Mouse (Mus musculus) heart, adult 2 months (tissue): ENCODE measurements around the gene Nnmt. TPM values are rescaled to one million over a fixed set of nuclear protein-coding genes. Genes with fewer than 3 reads are reported as not detected.

Experiments
- DNase-seq, 2 experiments: peaks; one replicate each; pipeline ENCODE4 v3.0.0; 2021
- H3K27ac ChIP-seq: fragments of 200-600 bp; 2 replicates; pipeline ENCODE4 v1.8.1; 2022
- H3K27me3 ChIP-seq: fragments of 200-500 bp; 2 replicates; pipeline ENCODE4 v1.6.1; 2012; ENCODE audit warnings: mild to moderate bottlenecking, low read length, inconsistent platforms, mixed read lengths; ENCODE audit not compliant: control insufficient read depth, insufficient read depth
- H3K36me3 ChIP-seq: fragments of 200-500 bp; 2 replicates; pipeline ENCODE4 v1.6.1; 2012; ENCODE audit warnings: low read length, inconsistent platforms; ENCODE audit not compliant: control insufficient read depth, insufficient read depth
- H3K4me1 ChIP-seq: fragments of 200-500 bp; 2 replicates; pipeline ENCODE4 v1.6.1; 2011; ENCODE audit warnings: low read length; ENCODE audit not compliant: control insufficient read depth, insufficient read depth
- H3K4me3 ChIP-seq: fragments of 200-600 bp; 2 replicates; pipeline ENCODE4 v1.8.1; 2022
- H3K79me2 ChIP-seq: fragments of 200-500 bp; replicated peaks from 2 replicates; pipeline ENCODE4 v1.6.1; 2012; ENCODE audit warnings: mild to moderate bottlenecking, inconsistent platforms, low read length, moderate library complexity, mixed read lengths; ENCODE audit not compliant: control insufficient read depth, insufficient read depth
- H3K9ac ChIP-seq: fragments of 200-500 bp; 2 replicates; pipeline ENCODE4 v1.6.1; 2012; ENCODE audit warnings: low read depth, mild to moderate bottlenecking, control low read depth, inconsistent platforms, low read length, mixed read lengths
- CTCF ChIP-seq: fragments of 200-600 bp; IDR thresholded peaks from 2 replicates; pipeline ENCODE4 v1.8.1; 2022; ENCODE audit warnings: antibody characterized with exemption, mild to moderate bottlenecking, moderate library complexity
- EP300 ChIP-seq: fragments of 200-500 bp; IDR thresholded peaks from 2 replicates; pipeline ENCODE4 v1.6.1; 2011; ENCODE audit warnings: low read depth, low read length, control low read depth; ENCODE audit not compliant: insufficient read depth
- POLR2A ChIP-seq: fragments of 200-500 bp; IDR thresholded peaks from 2 replicates; pipeline ENCODE4 v1.6.1; 2011; ENCODE audit warnings: mild to moderate bottlenecking, low read depth, low read length, control low read depth; ENCODE audit not compliant: insufficient read depth
- WGBS: fragments of 180-500 bp; shearing (Covaris S2); methylation state at CpG from one replicate; pipeline ENCODE4 v1.1.7; 2018; 5-methylcytosine and 5-hydroxymethylcytosine counted together
- intact Hi-C: fragments of 180-260 bp; cut with DNase I; formaldehyde crosslinking; loops from one replicate; pipeline ENCODE4 v1.15.1; 2025
- polyA plus RNA-seq: library from polyadenylated mRNA; depleted of rRNA; stranded (reverse); fragments of >200 nt; gene quantifications from 2 replicates; pipeline ENCODE4 v1.2.3, GENCODE M21; 2012
- total RNA-seq, 2 experiments: library from RNA; stranded (reverse); gene quantifications; 2 replicates each; pipeline ENCODE4 v1.2.3; 2021

The Nnmt gene
- total and polyA plus RNA-seq, 3 experiments, result 3.4 to 4.3 (median 4.1) TPM

DNA sequence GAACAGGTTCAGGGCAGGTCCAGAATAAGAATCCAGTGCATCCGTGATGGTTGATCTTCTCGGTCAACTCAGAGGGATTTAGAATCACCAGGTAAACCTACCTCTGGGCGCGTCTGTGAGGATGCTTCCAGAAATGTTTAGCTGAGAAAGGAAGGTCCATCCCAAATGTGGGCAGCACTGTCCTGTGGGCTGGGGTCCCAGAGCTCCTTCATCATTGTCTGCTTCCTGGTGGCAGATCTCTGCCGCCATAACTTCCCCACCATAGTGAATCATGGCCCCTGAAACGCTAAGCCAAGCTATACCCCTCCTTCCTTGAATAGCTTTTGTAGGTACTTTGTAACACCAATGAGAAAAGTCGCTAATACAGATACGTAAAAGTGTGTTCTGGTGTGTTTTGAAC, 36.7 kb upstream of the Nnmt start:
- no peaks in the 10 kb centered on the region for H3K79me2 ChIP-seq
- no peaks in the 10 kb centered on the region for H3K36me3 ChIP-seq
- no peak for DNase-seq
- peaks cover 11% of the 10 kb centered on the region for H3K4me1 ChIP-seq
- peaks cover 1% of the 10 kb centered on the region; the same call in 1 of the 2 replicates for H3K27me3 ChIP-seq
- no peak overlapping the region for H3K27ac ChIP-seq
- no peak overlapping the region for H3K9ac ChIP-seq
- no peak for TF ChIP-seq EP300
- no peak for TF ChIP-seq POLR2A
- no peak for TF ChIP-seq CTCF
- WGBS, result 88% methylated on average over 8 of the region's 8 CpGs
- intact Hi-C loops, result loop anchor here (10.0 kb wide), 1 partner anchor 413 kb away; the partner anchor contains the start of gene Zw10
- no peak overlapping the region for H3K4me3 ChIP-seq

DNA sequence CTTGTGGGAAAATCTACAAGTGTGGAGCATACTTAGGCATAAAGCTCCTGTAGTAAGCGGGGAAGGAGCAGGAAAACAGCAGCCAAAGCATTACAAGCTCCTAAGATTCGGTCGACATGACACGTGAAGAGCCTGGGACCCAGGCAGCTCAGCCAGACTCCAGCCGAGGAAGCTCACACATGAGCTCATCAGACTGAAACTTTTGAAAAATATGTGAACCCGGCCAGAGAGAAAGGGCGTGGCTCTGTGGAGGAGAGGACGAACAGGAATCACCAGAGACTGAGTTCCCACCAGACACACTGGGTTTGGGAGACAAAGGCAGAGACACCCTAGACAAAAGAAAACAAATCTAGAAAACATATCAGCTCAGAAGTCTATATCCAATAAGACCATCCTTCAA, 35.9 kb upstream of the Nnmt start:
- Histone ChIP-seq H3K27me3 (peaks cover 1% of the 10 kb centered on the region; the same call in 1 of the 2 replicates), H3K36me3 (no peaks in the 10 kb centered on the region), H3K9ac (no peak overlapping the region), H3K79me2 (no peaks in the 10 kb centered on the region), H3K27ac (no peak overlapping the region), H3K4me1 (peaks cover 5% of the 10 kb centered on the region), H3K4me3 (no peak overlapping the region)
- peak in 1 of 2 experiments; percentile 13 for DNase-seq
- WGBS, result 60% methylated on average over 8 of the region's 8 CpGs
- intact Hi-C loops, result loop anchor here (10.0 kb wide), 1 partner anchor 414 kb away; the partner anchor contains the start of gene Zw10
- no peak for TF ChIP-seq EP300
- no peak for TF ChIP-seq POLR2A
- TF ChIP-seq CTCF, result no peak

GRCm38 (mm10) chr9:48638176-48638803, 33.3 kb upstream of the Nnmt start:
- TF ChIP-seq POLR2A (0 out of 2 replicates have a peak, but pooled peaks have one; percentile 44), CTCF (no peak)
- intact Hi-C loops, result no loop called here

GRCm38 (mm10) chr9:48637161-48637560, 32.2 kb upstream of the Nnmt start:
- no peak for DNase-seq
- Histone ChIP-seq H3K27ac (no peak overlapping the region), H3K9ac (no peak overlapping the region), H3K27me3 (peaks cover 1% of the 10 kb centered on the region; the same call in 1 of the 2 replicates), H3K4me3 (no peak overlapping the region), H3K4me1 (peaks cover 4% of the 10 kb centered on the region), H3K79me2 (no peaks in the 10 kb centered on the region), H3K36me3 (no peaks in the 10 kb centered on the region)
- TF ChIP-seq POLR2A (no peak), CTCF (no peak), EP300 (no peak)
- WGBS, result 86% methylated on average over 7 of the region's 7 CpGs
- intact Hi-C loops, result no loop called here

More at GRCm38 (mm10) chr9:48638176-48638803, 33.3 kb upstream of the Nnmt start:
- 60% methylated on average over 15 of the region's 15 CpGs for WGBS
- Histone ChIP-seq H3K27ac (no peak overlapping the region), H3K9ac (no peak overlapping the region), H3K4me1 (peaks cover 4% of the 10 kb centered on the region), H3K36me3 (no peaks in the 10 kb centered on the region), H3K27me3 (peaks cover 1% of the 10 kb centered on the region; the same call in 1 of the 2 replicates), H3K79me2 (no peaks in the 10 kb centered on the region), H3K4me3 (no peak overlapping the region)
- peak in 1 of 2 experiments; percentile 1 for DNase-seq

DNA sequence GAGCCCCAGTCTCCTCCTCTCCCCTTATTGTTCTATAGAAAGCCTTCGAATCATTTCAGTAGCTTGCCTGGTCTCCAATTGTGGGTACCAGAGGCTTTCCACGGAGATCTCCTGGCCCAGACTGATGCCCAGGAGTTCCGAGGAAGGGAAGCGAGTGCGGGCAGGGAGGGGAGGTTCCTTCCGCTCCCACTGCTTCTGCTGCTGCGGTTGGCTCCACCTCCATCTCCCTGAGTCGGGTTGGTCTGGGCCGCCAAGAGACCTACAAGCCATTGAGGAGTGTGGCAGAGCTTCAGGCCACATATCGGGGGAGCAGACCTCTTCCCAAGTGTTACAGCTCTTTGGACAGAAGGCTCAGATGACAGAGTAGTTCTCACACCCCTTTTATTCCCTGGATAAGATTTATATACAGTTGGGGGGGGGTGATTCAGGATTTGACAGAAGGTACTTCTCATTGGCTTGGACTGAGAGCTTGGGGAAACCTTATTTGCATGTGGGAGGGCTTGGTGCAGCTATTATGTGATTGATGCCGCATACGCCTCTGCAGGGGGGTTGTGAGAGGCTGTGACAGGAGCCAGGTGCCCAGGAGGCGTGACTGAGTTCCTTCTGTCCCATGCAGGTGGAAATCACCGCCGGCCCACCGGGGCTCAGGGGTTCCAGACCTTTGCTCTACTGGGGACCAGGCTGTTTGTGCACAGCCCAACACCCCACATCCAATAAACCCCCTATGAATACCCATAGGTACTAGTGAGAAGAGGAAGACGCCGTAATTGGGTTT, 30.8 kb upstream of the Nnmt start:
- DNase-seq, result peak in 1 of 2 experiments; percentile 0
- 37% methylated on average over 18 of the region's 18 CpGs for WGBS
- H3K79me2 ChIP-seq, result no peaks in the 10 kb centered on the region
- peaks cover 1% of the 10 kb centered on the region; the same call in 1 of the 2 replicates for H3K27me3 ChIP-seq
- H3K27ac ChIP-seq, result no peak overlapping the region
- H3K4me1 ChIP-seq, result peaks cover 4% of the 10 kb centered on the region
- H3K4me3 ChIP-seq, result no peak overlapping the region
- H3K9ac ChIP-seq, result no peak overlapping the region
- TF ChIP-seq CTCF, result no peak
- TF ChIP-seq POLR2A, result no peak
- no peak for TF ChIP-seq EP300
- intact Hi-C loops, result no loop called here
- no peaks in the 10 kb centered on the region for H3K36me3 ChIP-seq

- no peaks in the 10 kb centered on the region for H3K36me3 ChIP-seq
- TF ChIP-seq EP300, result no peak
- no peak for TF ChIP-seq POLR2A
- no peak for TF ChIP-seq CTCF
- no peak overlapping the region for H3K9ac ChIP-seq
- H3K4me3 ChIP-seq, result no peak overlapping the region
- H3K27ac ChIP-seq, result no peak overlapping the region
- H3K4me1 ChIP-seq, result no peaks in the 10 kb centered on the region
- WGBS, result 70% methylated on average over 6 of the region's 6 CpGs
- no peaks in the 10 kb centered on the region for H3K27me3 ChIP-seq
- no peaks in the 10 kb centered on the region for H3K79me2 ChIP-seq
- intact Hi-C loops, result no loop called here
- peak in 1 of 2 experiments; percentile 1 for DNase-seq
Observed at GRCm38 (mm10) chr9:48633147-48633546, 28.2 kb upstream of the Nnmt start.
